Mouse (Mus musculus): Measurements from ENCODE around the gene Dnaic1.

Gene Dnaic1

DNA sequence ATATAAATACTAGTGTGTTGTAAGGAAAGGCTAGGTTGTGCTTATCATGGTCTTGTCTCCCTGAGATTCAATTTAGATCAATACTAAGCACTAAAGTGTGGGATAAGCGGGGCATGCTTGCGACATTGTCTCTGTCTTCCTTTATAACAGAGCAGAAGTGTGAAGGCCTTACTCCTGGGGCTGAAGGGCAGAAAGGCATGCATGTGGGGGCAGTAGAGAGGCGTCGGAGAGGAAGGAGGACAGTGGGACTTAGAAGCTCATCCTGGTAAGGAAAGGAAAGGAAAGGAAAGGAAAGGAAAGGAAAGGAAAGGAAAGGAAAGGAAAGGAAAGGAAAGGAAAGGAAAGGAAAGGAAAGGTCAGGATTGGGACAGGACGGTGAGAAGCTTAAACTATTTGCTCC lies 1.9 kb downstream of the Dnaic1 start:
- DNase-seq (ENCODE audit: extremely low spot score), result peak; percentile 44

DNA sequence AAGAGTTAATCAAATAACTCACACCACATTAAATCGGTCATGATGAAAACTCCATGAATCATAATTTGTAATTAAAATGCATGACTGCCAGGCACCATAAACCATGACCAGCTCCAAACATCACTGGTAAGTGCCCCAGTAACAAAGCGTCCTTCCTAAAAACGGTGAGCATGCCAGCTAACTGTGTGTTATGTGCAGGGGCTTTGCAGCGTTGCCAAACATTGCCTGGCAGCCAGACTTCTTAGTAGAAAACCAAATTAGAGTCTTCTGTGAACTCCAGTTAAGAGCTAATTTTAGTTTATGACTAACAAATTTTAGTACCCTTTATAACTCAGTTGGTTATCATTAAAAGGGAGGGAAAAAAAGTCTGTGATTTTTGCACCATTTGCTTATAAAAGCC lies 3.9 kb downstream of the Dnaic1 start:
- DNase-seq (ENCODE audit: extremely low spot score), result no peak

DNA sequence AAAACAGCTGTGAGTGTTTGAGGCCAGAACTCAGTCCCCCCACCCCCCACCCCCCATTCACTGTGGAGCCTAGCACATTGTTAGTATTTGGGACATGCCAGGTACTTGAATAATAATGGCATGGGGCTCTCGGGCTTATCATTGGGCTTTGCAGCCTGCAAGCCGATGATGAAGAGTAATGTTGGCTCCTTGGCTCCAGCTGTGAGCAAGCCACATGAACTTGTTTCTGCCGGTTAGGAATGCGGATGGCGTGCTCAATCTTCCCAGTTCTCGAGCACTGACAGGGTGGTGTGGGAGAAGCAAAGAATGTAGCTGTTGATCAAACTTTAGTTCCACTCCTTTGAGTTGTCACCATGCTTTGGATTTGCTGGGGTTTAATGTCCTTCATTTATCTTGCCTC lies 6.3 kb downstream of the Dnaic1 start:
- no peak for DNase-seq (ENCODE audit: extremely low spot score)

DNA sequence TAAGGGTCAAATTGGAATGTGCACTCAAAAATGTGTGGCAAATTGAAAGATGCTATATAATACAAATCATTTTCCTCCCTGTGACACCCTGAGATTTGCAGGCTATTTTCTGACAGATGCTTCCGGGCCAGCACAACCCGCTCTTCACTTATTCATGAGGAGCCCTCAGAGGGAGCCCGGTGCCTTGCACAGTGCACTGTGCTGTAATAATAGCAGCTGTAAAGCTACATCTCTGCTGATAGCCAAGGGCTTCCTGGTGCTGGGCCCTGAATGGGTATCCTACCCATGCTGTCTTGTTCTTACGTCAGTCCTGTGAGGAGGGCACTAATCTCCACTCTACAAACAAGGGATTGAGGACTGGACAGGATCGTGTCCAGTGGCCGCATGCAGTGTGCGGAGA lies 13.8 kb downstream of the Dnaic1 start:
- DNase-seq (ENCODE audit: extremely low spot score), result no peak

DNA sequence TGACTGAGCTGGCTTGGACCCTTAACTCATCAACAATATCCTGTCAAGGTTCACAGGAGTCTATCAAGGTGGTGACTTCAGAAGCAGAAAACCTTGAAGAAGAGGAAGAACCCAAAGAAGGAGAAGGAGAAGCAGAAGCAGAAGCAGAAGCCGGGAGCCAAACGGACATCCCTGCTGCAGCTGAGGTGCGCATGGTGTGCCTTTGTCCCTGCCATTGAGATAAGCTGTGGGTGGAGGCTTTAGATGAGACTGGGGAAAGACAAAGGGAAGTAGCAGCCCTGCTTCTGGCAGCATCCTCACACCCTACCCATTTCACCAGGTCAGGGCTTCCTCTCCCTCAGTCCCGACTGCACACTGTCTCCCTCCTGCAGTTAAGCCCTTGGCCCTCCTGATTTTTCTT lies 33.2 kb downstream of the Dnaic1 start:
- DNase-seq (ENCODE audit: extremely low spot score), result no peak

DNA sequence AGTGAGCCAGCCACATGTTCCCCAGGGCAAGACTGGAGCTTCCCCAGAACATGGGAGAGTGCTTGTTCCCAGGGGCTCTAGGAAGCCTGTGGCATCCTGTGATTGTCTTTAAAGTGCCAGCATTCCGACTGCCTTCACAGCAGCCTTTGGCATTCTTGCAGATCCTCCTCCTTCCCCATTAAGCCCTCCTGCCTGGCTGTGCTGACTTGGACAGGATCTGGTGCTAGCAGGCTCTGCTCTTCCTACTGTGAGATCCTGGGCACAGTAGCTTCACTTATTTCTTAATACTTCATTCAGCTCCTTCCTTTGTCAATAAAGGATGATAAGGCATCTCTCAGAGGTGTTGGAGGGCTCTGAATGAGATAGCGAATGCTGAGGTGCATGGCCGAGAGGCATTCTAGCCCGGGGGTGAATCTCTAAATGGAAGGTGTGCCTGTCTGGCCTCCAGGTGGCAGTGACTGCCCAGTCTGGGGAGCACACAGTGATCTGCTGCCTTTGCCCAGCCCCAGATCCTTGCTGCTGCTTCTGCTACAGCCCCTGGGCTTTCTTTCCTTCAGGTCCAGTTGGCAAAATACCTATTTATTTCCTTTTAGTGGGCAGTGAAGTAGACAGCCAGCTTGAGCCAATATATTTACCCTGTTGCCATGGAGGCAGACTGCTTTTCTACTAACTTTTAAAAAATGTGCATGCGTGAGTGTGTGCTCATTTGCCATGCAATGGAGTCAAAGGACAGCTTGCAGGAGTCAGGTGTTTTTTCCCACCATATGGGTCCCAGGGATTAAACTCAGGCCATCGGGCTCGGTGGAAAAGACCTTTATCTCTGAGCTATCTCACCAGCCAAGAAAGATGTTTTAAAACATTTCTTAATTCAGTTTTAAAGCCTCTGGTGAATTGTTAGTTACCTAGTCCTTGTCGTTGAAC lies 35.2 kb downstream of the Dnaic1 start:
- DNase-seq (ENCODE audit: extremely low spot score), result no peak

DNA sequence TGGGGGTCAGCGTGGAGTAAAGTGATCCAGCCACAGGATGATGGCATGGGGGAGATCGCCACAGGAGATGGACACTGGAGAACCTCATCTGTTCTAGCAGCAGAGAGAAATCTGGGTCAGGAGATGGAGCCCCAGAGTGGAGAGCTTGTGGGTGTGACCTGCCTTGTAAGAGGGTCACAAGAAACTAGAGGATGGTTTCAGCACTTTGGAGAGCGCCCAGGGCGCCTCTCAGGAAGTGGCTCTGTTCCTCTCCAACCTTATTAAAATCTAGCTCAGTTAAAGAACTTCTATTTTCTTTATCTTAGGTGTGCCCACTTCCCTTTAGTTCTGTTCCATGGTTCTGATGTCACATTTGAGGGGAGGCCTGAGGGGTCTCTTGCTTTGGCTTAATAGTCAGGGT lies 37.2 kb downstream of the Dnaic1 start:
- DNase-seq (ENCODE audit: extremely low spot score), result peak; percentile 55

DNA sequence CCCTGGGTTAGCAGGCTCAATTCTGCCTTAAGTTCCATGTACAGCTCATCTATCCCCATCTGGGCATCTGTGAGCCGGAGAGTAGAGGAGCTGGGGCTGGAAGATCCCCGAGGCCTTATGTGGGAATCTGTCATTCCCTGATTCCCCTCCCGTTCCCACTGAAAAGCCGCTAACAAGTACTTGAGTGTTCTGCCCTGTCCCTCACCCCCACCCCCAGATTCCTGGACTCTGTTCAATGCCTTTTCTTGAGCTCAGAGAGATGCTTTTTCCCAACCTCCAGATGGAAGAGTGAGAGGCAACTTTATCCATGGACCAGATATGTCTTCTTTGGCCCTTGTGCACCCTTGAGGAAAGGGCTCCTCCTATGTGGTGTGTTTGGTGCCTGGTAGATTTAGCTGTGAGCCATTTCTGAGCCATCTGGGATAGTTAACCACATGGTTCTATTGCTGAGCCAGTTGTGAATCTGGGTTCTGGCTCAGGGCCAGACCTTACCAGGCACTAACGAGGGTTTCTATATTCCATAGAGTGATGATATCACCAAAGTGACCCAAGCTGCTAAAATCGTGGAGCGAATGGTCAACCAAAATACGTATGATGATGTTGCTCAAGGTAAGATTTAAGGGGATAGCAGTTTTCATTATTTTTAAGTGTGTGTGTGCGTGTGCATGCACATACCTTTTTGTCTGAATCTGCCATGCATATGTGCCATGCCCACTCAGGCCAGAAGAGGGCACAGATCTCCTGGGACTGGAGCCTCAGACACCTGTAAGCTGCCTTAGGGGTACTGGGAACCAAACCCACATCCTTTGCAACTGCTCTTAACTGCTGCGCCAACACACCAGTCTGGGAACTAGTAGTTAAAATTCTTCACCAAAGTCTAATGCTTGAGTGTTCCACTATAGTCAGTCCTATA lies 40.4 kb downstream of the Dnaic1 start:
- DNase-seq (ENCODE audit: extremely low spot score), result no peak

DNA sequence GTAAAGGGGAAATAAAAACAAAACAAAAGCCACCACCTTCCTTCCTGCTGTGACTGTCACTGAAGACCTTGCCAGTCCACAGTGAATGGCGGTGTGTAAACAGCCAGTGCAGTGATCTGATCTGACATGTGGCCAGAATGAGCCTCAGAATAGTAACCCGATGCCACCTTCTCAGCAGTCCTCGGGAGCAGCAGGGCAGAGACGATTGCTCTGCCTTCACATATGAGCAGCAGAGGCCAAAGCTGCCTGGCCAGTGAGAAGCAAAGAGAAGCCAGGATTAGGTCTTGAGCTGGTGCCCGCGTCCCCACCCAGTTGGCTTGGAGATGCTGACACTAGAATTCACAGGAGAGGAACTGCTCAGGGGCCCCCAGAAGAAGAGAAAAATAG lies 41.0 kb downstream of the Dnaic1 start:
- DNase-seq (ENCODE audit: extremely low spot score), result no peak

DNA sequence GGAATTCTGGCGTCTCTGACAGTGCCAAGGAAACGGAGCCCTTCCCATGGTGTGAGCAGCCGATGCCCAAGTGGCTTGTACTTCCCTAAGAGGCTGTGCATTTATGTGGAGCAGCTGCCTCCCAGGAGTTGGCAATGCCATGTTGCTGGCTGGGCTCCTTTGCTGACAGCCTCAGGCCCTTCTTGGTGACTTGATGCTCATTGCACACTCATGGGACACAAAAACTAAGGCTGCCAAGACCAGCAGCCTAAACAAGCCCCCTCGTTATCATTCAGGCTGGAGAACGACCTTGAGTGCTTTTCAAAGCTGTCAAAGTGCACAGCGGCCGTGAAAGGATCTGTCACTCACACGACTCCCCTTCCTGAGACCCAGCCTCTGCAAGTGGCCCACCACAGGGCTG lies 42.6 kb downstream of the Dnaic1 start:
- no peak for DNase-seq (ENCODE audit: extremely low spot score)

DNA sequence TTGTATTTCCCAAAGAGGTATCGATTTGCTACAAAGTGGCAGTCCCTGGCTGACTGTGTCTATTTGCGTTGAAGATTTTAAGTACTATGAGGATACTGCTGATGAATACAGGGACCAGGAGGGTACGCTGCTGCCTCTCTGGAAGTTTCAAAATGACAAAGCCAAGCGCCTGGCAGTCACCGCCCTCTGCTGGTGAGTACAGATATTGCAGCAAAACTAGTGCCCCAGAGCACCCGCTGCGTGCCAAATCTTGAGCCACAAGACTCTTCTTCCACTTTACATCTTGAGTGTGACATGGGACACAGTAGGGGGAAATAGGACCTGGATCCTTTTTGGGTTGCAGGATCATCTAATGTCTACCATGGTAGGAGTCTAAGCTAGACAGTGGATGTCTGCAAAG lies 44.6 kb downstream of the Dnaic1 start:
- peak; percentile 79 for DNase-seq (ENCODE audit: extremely low spot score)

DNA sequence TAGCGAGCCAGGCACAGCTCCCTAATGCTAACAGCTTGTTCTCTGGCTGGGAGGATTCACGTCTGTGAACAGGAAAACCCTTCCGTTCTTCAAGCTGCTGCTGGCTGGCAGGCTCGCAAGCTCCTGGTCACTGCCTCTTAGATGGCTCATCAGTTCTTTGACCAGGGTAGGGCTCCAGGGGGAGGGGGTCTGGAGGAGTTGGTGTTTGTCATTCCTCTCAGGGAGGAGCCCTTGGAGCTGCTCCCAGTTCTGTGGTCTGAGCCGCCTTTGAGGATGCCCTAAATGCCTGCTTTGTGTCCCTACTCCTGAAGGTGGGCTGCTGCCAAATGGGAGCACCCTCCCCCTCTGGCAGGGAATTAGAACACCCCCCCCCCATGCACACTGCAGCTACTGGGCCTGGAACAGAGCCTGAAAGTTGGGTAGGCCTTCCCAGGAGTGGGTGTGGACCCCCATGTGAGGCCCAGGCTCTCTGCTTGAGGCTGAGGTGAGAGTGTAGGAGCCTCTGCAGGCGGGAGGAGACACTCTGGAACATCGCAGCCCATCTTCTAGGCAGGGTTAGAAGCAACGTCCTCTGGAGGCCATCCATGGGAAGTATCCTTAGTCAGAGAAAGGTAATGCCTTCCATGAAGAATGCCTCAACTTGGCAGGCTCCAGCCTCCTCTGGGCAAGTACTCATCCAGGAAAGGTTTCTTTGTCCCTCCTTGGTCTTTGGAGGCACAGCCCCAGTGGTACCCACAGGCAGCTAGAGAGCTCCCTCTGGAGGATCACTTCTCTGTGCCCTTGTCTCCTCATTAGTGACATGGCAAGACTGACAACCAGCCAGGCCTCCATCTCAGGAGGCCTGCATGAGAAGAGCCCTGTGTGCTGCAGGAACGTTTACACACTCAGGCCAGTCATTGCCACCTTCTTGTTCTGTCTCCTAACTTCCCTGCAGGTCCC lies 46.4 kb downstream of the Dnaic1 start:
- no peak for DNase-seq (ENCODE audit: extremely low spot score)

DNA sequence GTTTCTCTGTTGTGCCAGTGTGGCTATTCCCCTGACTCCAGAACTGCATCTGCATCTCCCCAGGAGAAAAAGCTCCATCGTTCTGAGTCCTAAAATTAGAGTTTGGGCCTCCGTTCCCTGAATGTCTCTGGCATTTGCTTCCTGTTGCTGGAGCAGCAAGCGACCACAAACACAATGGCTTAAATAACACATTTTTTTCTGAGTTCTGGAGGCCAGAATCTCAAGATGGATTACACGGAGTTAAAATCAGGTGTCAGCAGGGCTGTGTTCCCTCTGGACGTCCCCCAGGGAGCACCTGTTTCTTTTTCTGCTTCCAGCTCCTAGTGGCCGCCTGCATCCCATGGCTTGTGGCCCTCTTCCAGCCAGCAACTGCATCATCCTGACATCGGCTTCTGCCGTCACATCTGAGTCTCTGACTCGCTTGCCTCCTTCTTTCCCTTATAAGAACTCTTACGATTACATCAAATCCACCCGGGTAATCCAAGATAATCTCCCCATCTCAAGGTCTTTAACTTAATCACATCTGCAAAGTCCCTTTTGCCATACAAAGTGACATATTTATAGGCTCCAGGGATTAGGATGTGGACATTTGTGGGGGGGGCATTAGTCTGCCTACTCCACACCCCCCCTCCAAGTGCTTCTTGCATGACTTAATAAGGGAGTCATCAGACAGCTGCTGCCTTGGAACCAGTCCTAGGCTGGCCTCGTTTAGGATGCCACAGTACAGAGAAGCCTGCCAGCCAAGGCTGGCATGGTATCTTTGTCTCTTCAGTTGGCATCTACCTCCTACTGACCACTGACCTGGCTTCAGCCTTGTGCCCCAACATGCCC lies 49.6 kb downstream of the Dnaic1 start:
- DNase-seq (ENCODE audit: extremely low spot score), result no peak

DNA sequence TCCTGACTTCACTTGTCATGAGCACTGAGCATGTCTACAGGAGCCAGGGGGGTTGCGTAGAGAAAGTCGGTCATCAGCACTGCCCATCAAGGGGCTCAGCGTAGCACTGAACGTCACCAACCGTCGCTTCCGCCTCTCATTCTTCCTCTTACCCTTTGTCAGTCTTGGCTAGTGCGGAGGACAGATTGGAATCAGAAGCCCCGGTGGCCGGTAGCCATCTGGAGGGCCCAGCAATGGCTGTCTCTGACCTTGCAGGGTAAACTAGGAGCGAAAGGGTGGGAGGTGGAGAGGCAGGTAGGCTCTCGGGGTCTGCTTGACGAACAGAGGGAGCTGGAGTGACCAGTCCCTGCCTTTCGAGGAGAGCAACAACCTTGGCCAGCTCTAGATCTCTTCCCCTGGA lies 52.5 kb downstream of the Dnaic1 start:
- no peak for DNase-seq (ENCODE audit: extremely low spot score)

DNA sequence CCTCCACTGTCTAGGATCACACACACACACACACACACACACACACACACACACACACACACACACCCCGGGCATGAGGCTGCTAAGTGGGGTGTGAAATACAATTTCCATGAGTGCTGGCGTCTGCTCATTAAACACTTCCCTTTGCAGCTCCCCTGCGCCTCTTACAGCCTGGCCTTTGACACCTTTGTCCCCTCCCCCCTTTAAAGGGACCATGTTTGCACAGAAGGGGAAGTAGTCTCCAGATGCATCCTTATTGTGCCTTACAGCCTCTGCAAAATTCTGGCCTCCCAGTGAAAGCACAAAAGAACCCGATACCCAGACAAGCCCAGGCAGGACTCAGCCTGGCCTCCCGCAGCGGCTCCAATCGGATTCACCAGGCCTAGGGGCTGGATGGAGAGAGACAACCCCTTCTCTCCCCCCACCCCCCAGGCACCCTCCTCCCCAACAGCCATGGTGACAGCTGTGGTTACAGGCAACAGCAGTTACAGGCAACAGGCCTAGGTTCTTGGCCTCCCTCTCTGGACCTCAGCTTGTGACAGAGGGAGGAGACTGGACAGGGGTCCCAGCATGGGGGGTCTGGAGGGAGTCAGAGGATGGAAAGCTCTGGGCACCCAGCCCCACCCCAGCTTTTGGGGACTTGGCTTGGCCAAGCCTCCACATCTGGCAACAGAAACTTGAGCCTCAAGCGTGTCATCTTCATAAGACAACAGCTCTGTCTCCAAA lies 58.8 kb downstream of the Dnaic1 start:
- peak; percentile 75 for DNase-seq (ENCODE audit: extremely low spot score)

DNA sequence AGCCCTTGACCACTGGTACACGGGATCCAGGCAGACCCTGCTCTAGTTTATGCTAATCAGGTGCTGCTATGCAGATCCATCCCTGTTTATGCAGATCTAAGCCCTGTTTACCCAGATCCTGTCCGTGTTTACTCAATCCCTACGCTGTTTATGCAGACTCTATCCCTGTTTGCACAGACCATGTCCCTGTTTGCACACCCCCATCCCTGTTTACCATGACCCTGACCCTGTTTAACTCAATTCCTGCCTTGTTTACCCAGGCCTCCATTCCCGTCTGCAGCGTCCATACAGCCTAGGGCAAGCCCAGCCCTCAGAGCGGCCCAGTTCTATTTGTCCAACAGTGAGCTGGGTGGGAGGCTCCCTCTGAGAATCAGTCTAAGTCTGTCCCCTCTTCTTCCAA lies 60.6 kb downstream of the Dnaic1 start:
- no peak for DNase-seq (ENCODE audit: extremely low spot score)

DNA sequence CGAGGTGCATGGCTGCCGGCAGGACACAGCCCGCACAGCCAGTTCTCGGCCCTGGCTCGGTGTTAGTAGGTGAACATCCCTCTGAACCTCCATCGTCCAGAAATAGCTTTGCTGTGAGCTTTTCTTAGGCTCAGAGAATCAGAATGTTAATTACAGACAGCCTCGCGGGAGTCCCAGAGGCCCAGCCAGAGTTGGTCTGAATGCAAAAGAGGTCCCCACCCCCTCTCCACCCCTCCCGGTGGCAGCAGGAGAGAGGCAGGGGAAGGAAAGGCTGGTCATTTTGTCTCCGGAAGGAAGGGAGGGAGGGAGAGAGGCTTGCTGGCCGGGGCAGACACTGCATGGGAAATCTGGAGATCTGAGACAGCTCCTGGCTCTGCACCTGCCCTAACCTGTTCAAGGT lies 61.8 kb downstream of the Dnaic1 start:
- DNase-seq (ENCODE audit: extremely low spot score), result peak; percentile 69

DNA sequence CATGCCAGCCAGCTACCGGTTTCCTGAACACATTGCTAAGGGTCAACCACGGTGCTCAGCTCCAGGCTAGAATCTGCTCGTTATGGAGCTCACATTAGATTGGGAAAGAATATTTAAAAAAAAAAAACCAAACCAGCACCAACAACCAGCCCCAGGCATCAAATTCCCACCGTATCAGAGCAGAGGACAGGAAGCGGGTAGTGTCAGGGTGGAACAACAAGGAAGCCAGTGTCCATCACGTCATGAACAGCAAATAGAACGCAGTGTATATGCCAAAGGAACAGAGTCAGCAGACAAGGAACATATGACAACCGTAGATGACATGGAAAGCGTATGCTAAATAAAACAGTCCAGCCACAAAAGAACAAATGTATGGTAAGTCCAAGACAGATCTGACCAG lies 63.4 kb downstream of the Dnaic1 start:
- DNase-seq (ENCODE audit: extremely low spot score), result no peak

DNA sequence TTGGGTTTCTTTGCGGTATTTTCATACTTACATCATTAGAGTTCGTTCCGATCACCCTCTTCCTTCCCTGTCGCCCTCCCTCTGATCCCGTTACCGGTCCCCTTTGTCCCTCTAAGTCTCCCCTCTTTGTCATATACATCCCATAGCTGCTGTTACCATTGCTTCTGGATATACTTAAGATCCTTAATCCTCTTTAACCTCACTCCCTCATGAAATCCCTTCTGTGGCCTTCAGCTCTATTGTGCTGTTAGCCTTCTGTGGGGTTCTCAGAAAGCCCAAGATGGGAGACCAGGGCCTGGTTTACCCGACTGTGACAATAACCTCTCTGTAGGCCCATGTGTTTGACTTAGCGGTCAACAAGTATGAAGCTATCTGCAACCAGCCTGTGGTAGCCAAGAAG lies 65.1 kb downstream of the Dnaic1 start:
- no peak for DNase-seq (ENCODE audit: extremely low spot score)

DNA sequence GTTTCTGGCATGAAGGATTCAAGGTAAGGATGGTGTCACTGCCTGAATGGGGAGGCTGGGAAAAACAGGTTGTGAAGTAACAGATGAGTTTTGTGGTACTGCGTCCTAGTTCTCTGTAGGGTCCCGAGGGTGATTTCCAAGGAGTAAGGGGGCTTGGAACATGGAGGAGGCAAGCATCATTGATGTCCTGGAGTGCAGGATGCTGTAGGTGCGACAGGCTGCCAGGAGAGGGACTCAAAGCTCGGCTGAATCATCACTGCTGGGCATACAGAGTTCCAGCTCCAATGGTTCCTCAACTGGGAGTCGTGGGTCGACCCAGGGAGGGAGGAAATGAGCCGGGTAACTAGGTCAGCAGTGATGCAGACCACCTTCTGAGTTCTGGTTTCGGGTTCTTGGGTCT lies 65.6 kb downstream of the Dnaic1 start:
- DNase-seq (ENCODE audit: extremely low spot score), result no peak

All from embryo, embryonic 9.5 days (tissue).